Mouse (Mus musculus) limb, embryonic 12.5 days (tissue): Measurements from ENCODE around the gene Akt3. TPM values are rescaled to one million over a fixed set of nuclear protein-coding genes. Genes with fewer than 3 reads are reported as not detected.

Experiments
- ATAC-seq: fragments of 200-750 bp; cut with Nextera tagmentation; 2 replicates; pipeline ENCODE4 v1.8.0; 2017; ENCODE audit warnings: low read depth, moderate TSS enrichment; ENCODE audit not compliant: insufficient number of reproducible peaks, insufficient read depth, low FRiP score, low TSS enrichment
- H3K27ac ChIP-seq: fragments of 300-500 bp; sonication (generic); 2 replicates; pipeline ENCODE4 v1.5.1; 2016; ENCODE audit warnings: mild to moderate bottlenecking, moderate library complexity
- H3K27me3 ChIP-seq: fragments of 300-500 bp; sonication (generic); 2 replicates; pipeline ENCODE4 v1.6.1; 2016; ENCODE audit warnings: mild to moderate bottlenecking, moderate library complexity
- H3K36me3 ChIP-seq: fragments of 300-500 bp; sonication (generic); 2 replicates; pipeline ENCODE4 v1.6.1; 2016; ENCODE audit warnings: mild to moderate bottlenecking, moderate library complexity
- H3K4me1 ChIP-seq: fragments of 300-500 bp; sonication (generic); replicated peaks from 2 replicates; pipeline ENCODE4 v1.6.1; 2016
- H3K4me2 ChIP-seq: fragments of 300-500 bp; sonication (generic); 2 replicates; pipeline ENCODE4 v1.6.1; 2016; ENCODE audit warnings: mild to moderate bottlenecking, moderate library complexity
- H3K4me3 ChIP-seq: fragments of 300-500 bp; sonication (generic); replicated peaks from 2 replicates; pipeline ENCODE4 v1.5.1; 2016; ENCODE audit warnings: mild to moderate bottlenecking
- H3K9ac ChIP-seq: fragments of 300-500 bp; sonication (generic); replicated peaks from 2 replicates; pipeline ENCODE4 v1.6.1; 2016; ENCODE audit warnings: mild to moderate bottlenecking, moderate library complexity
- H3K9me3 ChIP-seq: fragments of 300-500 bp; sonication (generic); 2 replicates; pipeline ENCODE4 v1.6.1; 2016; ENCODE audit warnings: mild to moderate bottlenecking, moderate library complexity
- WGBS: fragments of 180-500 bp; shearing (Covaris S2); methylation state at CpG from one replicate; pipeline ENCODE4 v1.1.7; 2016; 5-methylcytosine and 5-hydroxymethylcytosine counted together
- polyA plus RNA-seq: library from polyadenylated mRNA; unstranded; fragments of >200 nt; fragmentation: Nextera tagmentation; extraction: Ambion mirVana; gene quantifications from 2 replicates; pipeline ENCODE4 v1.2.1, GENCODE M21; 2016

The Akt3 gene
- polyA plus RNA-seq, 1 experiment from 2014 or later = 9.1 TPM

- Histone ChIP-seq H3K9ac (no peak overlapping the region), H3K4me2 (no peak overlapping the region), H3K9me3 (no peaks in the 10 kb centered on the region), H3K36me3 (no peaks in the 10 kb centered on the region), H3K4me1 (peaks cover 44% of the 10 kb centered on the region), H3K27me3 (peaks cover 13% of the 10 kb centered on the region; the same call in 1 of the 2 replicates), H3K27ac (no peak overlapping the region), H3K4me3 (no peak overlapping the region)
- no peak for ATAC-seq
- 92% methylated on average over 3 of the region's 3 CpGs for WGBS
These were observed 261.8 kb downstream of the Akt3 start for GRCm38 (mm10) chr1:176996166-176996565.

GRCm38 (mm10) chr1:176995419-176995775, 262.6 kb downstream of the Akt3 start:
- 77% methylated on average over 4 of the region's 4 CpGs for WGBS
- Histone ChIP-seq H3K4me1 (peaks cover 44% of the 10 kb centered on the region), H3K27ac (peak overlapping the region; percentile 68; the same call in 1 of the 2 replicates), H3K27me3 (peaks cover 13% of the 10 kb centered on the region; the same call in 1 of the 2 replicates), H3K4me3 (no peak overlapping the region), H3K4me2 (no peak overlapping the region), H3K9me3 (no peaks in the 10 kb centered on the region), H3K9ac (no peak overlapping the region), H3K36me3 (no peaks in the 10 kb centered on the region)
- no peak for ATAC-seq

- ATAC-seq = peak; percentile 52; the same call in 1 of the 2 replicates
- no peak overlapping the region for H3K4me3 ChIP-seq
- 8% methylated on average over 11 of the region's 11 CpGs for WGBS
- H3K4me2 ChIP-seq = peak overlapping the region; percentile 24
- H3K4me1 ChIP-seq = peaks cover 44% of the 10 kb centered on the region
- no peaks in the 10 kb centered on the region for H3K36me3 ChIP-seq
- H3K9me3 ChIP-seq = no peaks in the 10 kb centered on the region
- peak overlapping the region; percentile 68 for H3K27ac ChIP-seq
- no peak overlapping the region for H3K9ac ChIP-seq
- peaks cover 13% of the 10 kb centered on the region; the same call in 1 of the 2 replicates for H3K27me3 ChIP-seq
These were observed 263.1 kb downstream of the Akt3 start for GRCm38 (mm10) chr1:176994707-176995418.

GRCm38 (mm10) chr1:176994087-176994486, 263.9 kb downstream of the Akt3 start:
- Histone ChIP-seq H3K4me3 (no peak overlapping the region), H3K4me1 (peaks cover 37% of the 10 kb centered on the region), H3K27me3 (peaks cover 13% of the 10 kb centered on the region; the same call in 1 of the 2 replicates), H3K9me3 (no peaks in the 10 kb centered on the region), H3K36me3 (no peaks in the 10 kb centered on the region), H3K27ac (peak overlapping the region; percentile 31; the same call in 1 of the 2 replicates), H3K4me2 (no peak overlapping the region), H3K9ac (no peak overlapping the region)
- 47% methylated on average over 7 of the region's 7 CpGs for WGBS
- ATAC-seq = no peak

GRCm38 (mm10) chr1:176993141-176994010, 264.6 kb downstream of the Akt3 start:
- 81% methylated on average over 18 of the region's 18 CpGs for WGBS
- Histone ChIP-seq H3K4me1 (peaks cover 32% of the 10 kb centered on the region), H3K4me2 (no peak overlapping the region), H3K9ac (no peak overlapping the region), H3K27ac (no peak overlapping the region; the same call in 1 of the 2 replicates), H3K9me3 (no peaks in the 10 kb centered on the region), H3K4me3 (no peak overlapping the region), H3K36me3 (no peaks in the 10 kb centered on the region), H3K27me3 (peaks cover 13% of the 10 kb centered on the region; the same call in 1 of the 2 replicates)
- ATAC-seq = no peak

GRCm38 (mm10) chr1:176992517-176992916, 265.5 kb downstream of the Akt3 start:
- peaks cover 24% of the 10 kb centered on the region for H3K4me1 ChIP-seq
- no peak overlapping the region for H3K4me2 ChIP-seq
- H3K4me3 ChIP-seq = no peak overlapping the region
- H3K9ac ChIP-seq = no peak overlapping the region
- 88% methylated on average over 8 of the region's 8 CpGs for WGBS
- 0 out of 2 replicates have a peak, but pooled peaks cover 5% of the 10 kb centered on the region for H3K27me3 ChIP-seq
- no peak for ATAC-seq
- no peaks in the 10 kb centered on the region for H3K9me3 ChIP-seq
- no peaks in the 10 kb centered on the region for H3K36me3 ChIP-seq
- no peak overlapping the region for H3K27ac ChIP-seq

- Histone ChIP-seq H3K36me3 (no peaks in the 10 kb centered on the region), H3K4me3 (no peak overlapping the region), H3K27me3 (0 out of 2 replicates have a peak, but pooled peaks cover 5% of the 10 kb centered on the region), H3K27ac (no peak overlapping the region), H3K9ac (no peak overlapping the region), H3K4me2 (no peak overlapping the region), H3K4me1 (peaks cover 20% of the 10 kb centered on the region), H3K9me3 (no peaks in the 10 kb centered on the region)
- 93% methylated on average over 4 of the region's 4 CpGs for WGBS
- ATAC-seq = no peak
These were observed 266.5 kb downstream of the Akt3 start for GRCm38 (mm10) chr1:176991473-176991872.

- no peaks in the 10 kb centered on the region for H3K36me3 ChIP-seq
- ATAC-seq = no peak
- no peak overlapping the region for H3K9ac ChIP-seq
- no peak overlapping the region for H3K4me3 ChIP-seq
- no peaks in the 10 kb centered on the region for H3K9me3 ChIP-seq
- H3K4me2 ChIP-seq = no peak overlapping the region
- peaks cover 14% of the 10 kb centered on the region for H3K4me1 ChIP-seq
- no peaks in the 10 kb centered on the region for H3K27me3 ChIP-seq
- 73% methylated on average over 6 of the region's 6 CpGs for WGBS
- no peak overlapping the region for H3K27ac ChIP-seq
These were observed 270.8 kb downstream of the Akt3 start for GRCm38 (mm10) chr1:176986990-176987740.

- Histone ChIP-seq H3K4me2 (no peak overlapping the region), H3K27ac (no peak overlapping the region), H3K36me3 (no peaks in the 10 kb centered on the region), H3K4me1 (peaks cover 14% of the 10 kb centered on the region), H3K9ac (no peak overlapping the region), H3K4me3 (no peak overlapping the region), H3K27me3 (no peaks in the 10 kb centered on the region), H3K9me3 (no peaks in the 10 kb centered on the region)
- ATAC-seq = no peak
- WGBS = 64% methylated on average over 6 of the region's 6 CpGs
These were observed 271.7 kb downstream of the Akt3 start for GRCm38 (mm10) chr1:176986275-176986674.

GRCm38 (mm10) chr1:176985691-176986090, 272.3 kb downstream of the Akt3 start:
- WGBS = 55% methylated on average over 6 of the region's 6 CpGs
- H3K4me2 ChIP-seq = no peak overlapping the region
- H3K9me3 ChIP-seq = no peaks in the 10 kb centered on the region
- no peak for ATAC-seq
- no peaks in the 10 kb centered on the region for H3K27me3 ChIP-seq
- H3K27ac ChIP-seq = no peak overlapping the region
- no peak overlapping the region for H3K9ac ChIP-seq
- H3K4me3 ChIP-seq = no peak overlapping the region
- no peaks in the 10 kb centered on the region for H3K36me3 ChIP-seq
- H3K4me1 ChIP-seq = peaks cover 14% of the 10 kb centered on the region

- no peaks in the 10 kb centered on the region for H3K9me3 ChIP-seq
- no peak overlapping the region for H3K4me2 ChIP-seq
- H3K36me3 ChIP-seq = no peaks in the 10 kb centered on the region
- WGBS = 93% methylated on average over 8 of the region's 8 CpGs
- H3K27me3 ChIP-seq = no peaks in the 10 kb centered on the region
- no peak for ATAC-seq
- H3K4me1 ChIP-seq = peaks cover 14% of the 10 kb centered on the region
- no peak overlapping the region for H3K4me3 ChIP-seq
- H3K27ac ChIP-seq = no peak overlapping the region
- no peak overlapping the region for H3K9ac ChIP-seq
These were observed 275.3 kb downstream of the Akt3 start for GRCm38 (mm10) chr1:176982671-176983070.
